Mouse (Mus musculus) WW6 (cell line): ENCODE data around the gene Kncn.

Source experiments
- DNase-seq: peaks from one replicate; pipeline ENCODE4 v3.0.0-alpha.2; 2013; ENCODE audit warnings: low read depth, low spot score

Gene Kncn

DNA sequence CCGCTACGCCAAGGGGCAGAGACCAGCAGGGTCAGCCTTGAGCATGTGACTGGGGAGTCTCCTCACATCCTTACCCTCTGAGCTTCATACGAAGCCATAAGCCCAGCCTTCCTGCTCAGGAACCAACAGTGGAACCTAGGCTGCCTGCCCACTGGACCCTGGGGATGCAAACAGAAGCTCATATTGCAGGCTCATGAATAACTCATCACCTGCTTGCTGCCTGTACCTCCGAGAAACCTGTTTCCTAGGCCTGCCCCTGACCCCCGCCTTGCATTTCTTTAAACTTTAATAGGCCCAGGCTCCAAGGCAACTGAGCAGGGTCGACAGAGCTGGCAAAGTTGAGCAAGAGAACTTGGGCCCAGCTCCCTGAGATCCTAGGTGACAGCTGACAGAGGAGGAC lies at the start of gene Kncn:
TSS of gene Kncn (plus strand) at position 379 of the 400 bp plus-strand sequence.
- no peak for DNase-seq

- no peak for DNase-seq
These were observed 48.6 kb upstream of the Kncn start for GRCm38 (mm10) chr4:115835576-115835975.

DNA sequence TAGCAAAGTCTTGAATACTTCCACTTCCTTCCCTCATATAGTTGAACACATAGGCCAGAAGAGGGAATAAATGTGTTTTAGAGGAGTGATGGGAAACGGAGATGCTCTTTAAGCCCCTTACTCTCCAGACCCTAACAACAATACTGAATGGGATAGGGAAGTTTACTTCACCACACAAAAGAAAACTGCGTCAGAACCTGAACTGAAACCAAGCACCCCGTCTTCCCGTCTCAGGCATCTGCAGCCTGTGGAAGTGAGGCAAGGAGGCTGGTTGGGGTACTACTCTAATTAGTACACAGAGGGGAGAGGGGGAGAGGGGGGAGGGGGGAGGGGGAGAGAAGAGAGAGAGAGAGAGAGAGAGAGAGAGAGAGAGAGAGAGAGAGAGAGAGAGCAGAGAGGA lies 46.0 kb upstream of the Kncn start:
- DNase-seq, result no peak

- peak; percentile 84 for DNase-seq
These were observed 45.2 kb upstream of the Kncn start, which contains the start of gene Mknk1 for GRCm38 (mm10) chr4:115838696-115839641. Gene Mknk1, plus strand, starts transcription at chr4:115839198.

- no peak for DNase-seq
These were observed 44.2 kb upstream of the Kncn start for GRCm38 (mm10) chr4:115839956-115840355.

DNA sequence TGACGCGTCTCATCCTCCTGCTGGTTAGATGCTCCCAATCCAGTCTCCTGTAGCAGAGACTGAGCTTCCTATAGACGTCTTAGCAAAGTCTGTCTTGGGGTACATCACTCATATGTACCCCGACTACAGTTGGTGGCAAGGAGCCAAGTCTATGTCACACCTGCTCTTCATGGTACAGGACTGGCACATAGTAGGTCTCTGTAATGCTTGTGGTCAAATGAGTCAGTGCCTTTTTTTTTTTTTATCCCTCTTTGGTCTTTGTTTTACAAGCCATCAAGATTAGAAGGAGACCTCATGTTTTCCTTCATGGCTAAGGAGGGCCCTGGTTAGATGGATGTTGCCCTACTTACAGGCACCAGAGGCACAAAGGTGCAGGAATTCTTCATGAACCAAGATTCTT lies 43.4 kb upstream of the Kncn start:
- DNase-seq, result no peak

- no peak for DNase-seq
These were observed 37.5 kb upstream of the Kncn start for GRCm38 (mm10) chr4:115846656-115847055.

DNA sequence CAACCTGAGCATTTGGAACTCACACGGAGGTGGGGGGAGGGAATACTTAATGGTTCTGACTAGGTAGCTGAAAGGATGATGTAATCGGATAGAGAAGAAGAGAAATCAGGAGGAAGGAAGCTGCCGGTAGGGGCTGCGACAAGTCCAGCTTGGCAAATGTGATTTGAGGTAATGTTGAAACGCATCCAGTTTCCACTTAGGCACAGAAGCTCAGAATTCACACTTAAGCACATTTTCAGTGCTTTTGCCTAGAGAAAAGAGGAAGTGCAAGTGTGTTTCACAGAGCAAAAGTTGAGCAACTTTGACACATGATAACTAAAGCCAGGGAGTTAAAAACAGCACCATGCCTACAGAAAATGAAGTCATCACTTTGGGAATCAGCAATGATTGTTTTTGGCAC lies 36.8 kb upstream of the Kncn start:
- DNase-seq, result no peak

DNA sequence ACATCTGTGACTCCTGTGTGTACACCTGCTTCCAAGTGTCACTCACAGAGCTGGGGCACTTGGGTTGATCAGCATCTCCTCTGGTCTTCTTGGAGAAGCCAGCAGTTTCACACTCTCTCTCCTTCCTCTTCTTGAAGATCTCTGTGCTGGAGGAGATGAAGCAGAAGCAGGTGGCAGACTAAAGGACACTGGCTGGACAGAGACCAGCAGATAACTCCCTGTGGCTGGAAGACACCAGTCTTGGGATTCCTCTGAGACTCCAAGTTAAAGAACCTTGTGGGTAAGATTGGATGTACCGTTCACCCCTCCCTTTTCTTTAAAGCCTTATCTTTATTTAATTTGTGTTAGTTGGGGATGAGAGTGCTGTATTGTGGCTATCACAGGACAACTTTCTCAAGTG lies 36.1 kb upstream of the Kncn start:
- no peak for DNase-seq

GRCm38 (mm10) chr4:115848990-115849677 lies 35.1 kb upstream of the Kncn start:
- no peak for DNase-seq

GRCm38 (mm10) chr4:115850111-115850510 lies 34.1 kb upstream of the Kncn start:
- no peak for DNase-seq

DNA sequence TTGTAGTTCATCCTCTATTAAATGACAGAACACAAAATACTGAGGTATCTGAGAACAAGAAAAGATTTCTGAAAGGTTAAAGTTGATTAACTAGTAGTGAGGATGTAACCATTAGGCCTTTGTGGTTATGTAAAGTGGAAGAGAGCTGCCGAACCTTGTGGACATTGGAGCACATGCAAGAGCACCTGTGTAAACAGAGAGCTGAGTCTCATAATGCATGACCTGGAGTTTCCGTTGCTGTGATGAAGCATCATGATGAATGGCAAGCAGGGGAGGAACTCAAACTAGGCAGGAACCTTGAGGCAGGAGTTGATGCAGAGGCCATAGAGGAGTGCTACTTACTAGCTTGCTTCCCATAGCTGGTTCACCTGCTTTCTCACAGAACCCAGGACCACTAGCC lies 33.6 kb upstream of the Kncn start:
- DNase-seq, result no peak

GRCm38 (mm10) chr4:115851569-115851968 lies 32.6 kb upstream of the Kncn start:
- no peak for DNase-seq

GRCm38 (mm10) chr4:115855100-115855499 lies 29.1 kb upstream of the Kncn start:
- DNase-seq, result no peak

DNA sequence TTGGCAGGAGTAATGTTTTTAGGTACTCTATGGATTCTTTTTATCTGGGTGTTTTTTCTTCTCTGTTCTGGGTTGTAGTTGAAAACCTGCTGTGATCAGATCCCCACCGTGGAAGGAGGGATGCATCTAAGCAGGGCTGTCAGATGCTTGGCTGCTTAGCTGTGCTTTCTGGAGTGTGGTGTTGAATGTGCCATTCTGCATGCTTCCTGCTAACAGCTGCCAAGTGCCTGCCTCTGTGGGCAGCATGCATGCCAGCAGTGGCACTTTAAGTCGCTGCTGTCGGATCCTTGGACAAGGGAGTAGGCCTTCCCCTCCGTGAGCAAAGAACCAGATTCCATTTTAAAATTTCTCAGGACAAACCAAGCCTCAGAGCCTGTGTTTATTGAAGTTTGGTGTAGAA lies 28.6 kb upstream of the Kncn start:
- DNase-seq, result no peak

GRCm38 (mm10) chr4:115856282-115856681 lies 27.9 kb upstream of the Kncn start:
- DNase-seq, result no peak

DNA sequence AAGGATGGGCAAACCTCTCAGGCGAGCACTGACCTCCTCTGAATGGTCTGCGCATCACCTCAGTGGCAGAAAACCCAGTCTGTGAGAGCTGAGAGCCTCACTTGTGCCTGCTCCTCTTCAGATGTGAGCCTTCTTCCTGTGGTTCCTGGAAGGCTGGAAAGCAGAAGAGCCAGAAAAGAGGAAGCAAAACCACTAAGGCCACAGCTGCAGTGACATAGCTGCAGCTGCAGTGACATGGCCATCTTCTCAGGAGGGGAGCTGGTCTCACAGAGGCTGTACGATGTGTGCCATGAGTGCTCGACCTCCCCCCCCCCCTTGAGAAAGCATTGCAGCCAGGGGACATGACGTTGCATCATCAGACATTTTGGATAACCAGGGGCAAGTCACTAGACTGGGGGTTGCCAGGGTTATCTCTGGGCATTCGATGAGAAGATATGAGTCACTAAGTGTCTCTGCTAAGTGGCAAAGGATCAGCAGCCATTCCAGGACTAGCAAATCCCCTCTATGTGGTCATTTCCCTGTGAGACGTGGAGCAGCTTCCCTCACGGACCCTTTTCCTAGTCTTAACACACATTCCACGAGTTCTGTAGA lies 26.8 kb upstream of the Kncn start:
- no peak for DNase-seq

GRCm38 (mm10) chr4:115863352-115863751 lies 20.8 kb upstream of the Kncn start:
- no peak for DNase-seq

GRCm38 (mm10) chr4:115863880-115864279 lies 20.3 kb upstream of the Kncn start:
- DNase-seq, result no peak

- no peak for DNase-seq
These were observed 14.5 kb upstream of the Kncn start for GRCm38 (mm10) chr4:115869512-115870210.

- DNase-seq, result no peak
These were observed 11.0 kb upstream of the Kncn start for GRCm38 (mm10) chr4:115873231-115873630.

GRCm38 (mm10) chr4:115878216-115878678 lies 6.0 kb upstream of the Kncn start:
- peak; percentile 42 for DNase-seq
